Mouse (Mus musculus): Measurements from ENCODE around the gene Olfr202.

GRCm38 (mm10) chr16:59283476-59283875 is 3.1 kb downstream of the Olfr202 start:
- TF ChIP-seq CTCF (IDR thresholded peaks at IDR 0.05; ENCODE audit: control insufficient read depth, insufficient read depth, insufficient replicate concordance, low read depth, low read length) (no peak), POLR2A (IDR thresholded peaks at IDR 0.05; ENCODE audit: control insufficient read depth, low read depth, low read length) (no peak)

Measured in testis, adult 2 months (tissue).